Mouse (Mus musculus): ENCODE results near the gene Trim27. TPM values are rescaled to one million over a fixed set of nuclear protein-coding genes. Genes with fewer than 3 reads are reported as not detected.

The Trim27 gene
- polyA plus RNA-seq, 1 experiment from 2014 or later, result 63.3 TPM

- peak; percentile 74 for DNase-seq (ENCODE audit: low spot score)
- peak overlapping the region; percentile 34 for H3K4me3 ChIP-seq (ENCODE audit: low read depth, low read length)
- ATAC-seq, result peak; percentile 89
- peak overlapping the region; percentile 72 for H3K4me2 ChIP-seq (replicated peaks; ENCODE audit: low read depth, low read length)
- no peaks in the 10 kb centered on the region for H3K9me3 ChIP-seq (ENCODE audit: low read length)
- no peaks in the 10 kb centered on the region for H3K27me3 ChIP-seq (replicated peaks; ENCODE audit: insufficient read depth, low read length)
- under 1% methylated on average over 20 of the region's 20 CpGs for WGBS
- no peak overlapping the region for H3K27ac ChIP-seq (ENCODE audit: low read length)
- no peaks in the 10 kb centered on the region for H3K36me3 ChIP-seq (ENCODE audit: insufficient read depth, low read length)
- TF ChIP-seq EP300 (IDR thresholded peaks at IDR 0.05), result no peak
- TF ChIP-seq CTCF (IDR thresholded peaks at IDR 0.05), result no peak
- no peaks in the 10 kb centered on the region for H3K4me1 ChIP-seq (ENCODE audit: insufficient read depth, low read depth, low read length)
- H3K9ac ChIP-seq (replicated peaks; ENCODE audit: low read depth), result peak overlapping the region; percentile 2; the same call in 1 of the 2 replicates
Observed at GRCm38 (mm10) chr13:21222463-21223022, 43.3 kb downstream of the Trim27 start.

- H3K27ac ChIP-seq (ENCODE audit: low read length), result no peak overlapping the region
- WGBS, result 1% methylated on average over 10 of the region's 10 CpGs
- H3K9me3 ChIP-seq (ENCODE audit: low read length), result no peaks in the 10 kb centered on the region
- DNase-seq (ENCODE audit: low spot score) (peak; percentile 16), ATAC-seq (no peak)
- H3K36me3 ChIP-seq (ENCODE audit: insufficient read depth, low read length), result no peaks in the 10 kb centered on the region
- H3K9ac ChIP-seq (replicated peaks; ENCODE audit: low read depth), result no peak overlapping the region
- no peaks in the 10 kb centered on the region for H3K4me1 ChIP-seq (ENCODE audit: insufficient read depth, low read depth, low read length)
- TF ChIP-seq EP300 (IDR thresholded peaks at IDR 0.05) (no peak), CTCF (IDR thresholded peaks at IDR 0.05) (no peak)
- H3K4me3 ChIP-seq (ENCODE audit: low read depth, low read length), result peak overlapping the region; percentile 34
- H3K4me2 ChIP-seq (replicated peaks; ENCODE audit: low read depth, low read length), result peak overlapping the region; percentile 72
- H3K27me3 ChIP-seq (replicated peaks; ENCODE audit: insufficient read depth, low read length), result no peaks in the 10 kb centered on the region
Observed at GRCm38 (mm10) chr13:21223242-21223655, 44.0 kb downstream of the Trim27 start.

DNA sequence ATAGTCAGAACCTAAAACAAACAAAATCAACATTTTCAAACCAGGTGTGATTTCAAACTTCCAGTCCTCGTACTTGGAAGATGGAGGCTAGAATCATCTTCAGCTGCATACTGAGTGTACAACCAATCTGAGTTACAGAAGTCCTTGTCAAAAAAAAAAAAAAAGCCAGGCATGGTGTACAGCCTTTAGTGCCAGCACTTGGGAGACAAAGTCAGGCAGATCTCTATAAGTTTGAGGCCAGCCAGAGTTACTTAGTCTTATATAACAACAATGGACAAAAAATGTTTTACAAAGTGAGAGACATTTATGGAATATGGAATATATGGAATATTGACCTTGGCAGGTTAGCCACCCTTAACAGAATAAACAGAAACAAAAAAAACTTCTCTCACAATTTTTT lies 45.1 kb downstream of the Trim27 start:
- ATAC-seq, result no peak
- no peak for TF ChIP-seq EP300 (IDR thresholded peaks at IDR 0.05)
- no peak for TF ChIP-seq CTCF (IDR thresholded peaks at IDR 0.05)
- H3K4me1 ChIP-seq (ENCODE audit: insufficient read depth, low read depth, low read length), result no peaks in the 10 kb centered on the region
- no peak overlapping the region for H3K27ac ChIP-seq (ENCODE audit: low read length)
- no peak for DNase-seq (ENCODE audit: low spot score)
- H3K27me3 ChIP-seq (replicated peaks; ENCODE audit: insufficient read depth, low read length), result no peaks in the 10 kb centered on the region
- no peak overlapping the region for H3K4me3 ChIP-seq (ENCODE audit: low read depth, low read length)
- no peaks in the 10 kb centered on the region for H3K36me3 ChIP-seq (ENCODE audit: insufficient read depth, low read length)
- no peak overlapping the region for H3K4me2 ChIP-seq (replicated peaks; ENCODE audit: low read depth, low read length)
- 86% methylated on average over 1 of the region's 1 CpGs for WGBS
- no peaks in the 10 kb centered on the region for H3K9me3 ChIP-seq (ENCODE audit: low read length)
- H3K9ac ChIP-seq (replicated peaks; ENCODE audit: low read depth), result no peak overlapping the region

GRCm38 (mm10) chr13:21225206-21225605 lies 46.0 kb downstream of the Trim27 start:
- DNase-seq (ENCODE audit: low spot score), result no peak
- no peaks in the 10 kb centered on the region for H3K27me3 ChIP-seq (replicated peaks; ENCODE audit: insufficient read depth, low read length)
- TF ChIP-seq CTCF (IDR thresholded peaks at IDR 0.05) (no peak), EP300 (IDR thresholded peaks at IDR 0.05) (no peak)
- 55% methylated on average over 6 of the region's 6 CpGs for WGBS
- no peaks in the 10 kb centered on the region for H3K4me1 ChIP-seq (ENCODE audit: insufficient read depth, low read depth, low read length)
- H3K9me3 ChIP-seq (ENCODE audit: low read length), result no peaks in the 10 kb centered on the region
- no peaks in the 10 kb centered on the region for H3K36me3 ChIP-seq (ENCODE audit: insufficient read depth, low read length)
- no peak overlapping the region for H3K4me2 ChIP-seq (replicated peaks; ENCODE audit: low read depth, low read length)
- no peak overlapping the region for H3K27ac ChIP-seq (ENCODE audit: low read length)
- H3K9ac ChIP-seq (replicated peaks; ENCODE audit: low read depth), result no peak overlapping the region
- H3K4me3 ChIP-seq (ENCODE audit: low read depth, low read length), result no peak overlapping the region
- no peak for ATAC-seq

DNA sequence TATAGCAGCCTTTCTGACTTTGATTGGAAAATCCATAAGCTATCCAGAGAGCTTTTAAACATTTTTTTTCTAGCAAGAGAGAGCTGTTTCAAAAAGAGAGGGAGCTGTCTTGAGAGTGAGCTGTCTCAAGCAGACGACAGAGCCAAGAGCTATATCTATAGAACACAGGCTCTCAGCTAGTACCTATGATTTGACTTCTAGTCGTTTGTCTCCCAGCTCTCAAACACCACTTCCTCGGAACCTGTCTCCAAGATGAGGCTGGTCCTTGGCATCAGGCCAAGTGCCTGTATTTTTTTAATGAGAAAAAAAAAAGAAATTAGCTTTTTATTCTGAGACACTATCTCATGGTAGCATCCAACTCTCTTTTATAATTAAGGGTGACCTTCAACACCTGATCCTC lies 46.8 kb downstream of the Trim27 start:
- Histone ChIP-seq H3K27ac (ENCODE audit: low read length) (no peak overlapping the region), H3K4me2 (replicated peaks; ENCODE audit: low read depth, low read length) (no peak overlapping the region), H3K36me3 (ENCODE audit: insufficient read depth, low read length) (no peaks in the 10 kb centered on the region), H3K4me1 (ENCODE audit: insufficient read depth, low read depth, low read length) (no peaks in the 10 kb centered on the region), H3K27me3 (replicated peaks; ENCODE audit: insufficient read depth, low read length) (no peaks in the 10 kb centered on the region), H3K9ac (replicated peaks; ENCODE audit: low read depth) (no peak overlapping the region), H3K9me3 (ENCODE audit: low read length) (no peaks in the 10 kb centered on the region), H3K4me3 (ENCODE audit: low read depth, low read length) (no peak overlapping the region)
- 28% methylated on average over 3 of the region's 3 CpGs for WGBS
- TF ChIP-seq CTCF (IDR thresholded peaks at IDR 0.05), result no peak
- no peak for TF ChIP-seq EP300 (IDR thresholded peaks at IDR 0.05)
- DNase-seq (ENCODE audit: low spot score) (no peak), ATAC-seq (no peak)

DNA sequence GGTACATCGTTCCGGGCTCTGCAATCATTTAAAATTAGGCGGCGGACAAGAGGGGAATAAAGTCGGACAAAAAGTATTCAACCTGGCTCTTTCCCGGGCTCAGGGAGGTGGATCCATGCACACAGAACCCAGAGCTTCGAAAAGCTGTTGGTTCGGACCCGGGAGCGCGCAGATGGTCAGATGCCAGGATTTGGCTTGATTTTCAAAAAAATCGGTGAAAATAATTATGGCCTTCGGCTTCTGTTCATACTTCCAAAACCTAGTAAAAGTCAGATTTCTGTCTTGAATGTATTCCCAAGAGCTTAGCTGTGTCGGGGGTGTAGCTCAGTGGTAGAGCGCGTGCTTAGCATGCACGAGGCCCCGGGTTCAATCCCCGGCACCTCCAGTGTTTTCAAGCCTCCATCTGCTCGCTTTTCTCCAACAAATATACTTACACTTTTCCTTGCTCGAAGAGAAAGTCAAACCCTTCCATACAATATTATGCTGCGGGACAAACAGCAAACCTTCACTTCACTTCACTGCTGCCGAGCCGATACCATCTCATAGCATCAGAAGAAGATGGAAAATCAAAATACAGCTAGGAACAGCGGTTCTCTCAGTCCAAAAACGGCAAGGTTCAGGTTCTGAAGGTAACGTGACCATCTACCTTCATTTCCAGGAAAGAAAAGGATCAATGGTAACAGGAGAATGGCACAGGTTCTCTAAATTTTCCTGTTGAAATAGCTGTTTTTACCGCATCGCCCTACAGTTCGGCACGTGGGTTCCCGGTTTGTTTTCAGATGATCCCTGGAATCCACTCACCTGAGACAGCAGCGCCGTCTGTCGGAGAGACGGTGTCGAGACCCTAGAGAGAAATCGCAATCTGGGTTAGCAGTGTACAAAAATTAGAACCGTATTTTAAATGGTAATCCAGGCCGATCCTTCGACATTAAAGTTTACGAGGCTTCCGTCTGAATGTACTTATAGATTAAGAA lies 54.8 kb downstream of the Trim27 start:
- H3K9me3 ChIP-seq (ENCODE audit: low read length), result no peaks in the 10 kb centered on the region
- TF ChIP-seq EP300 (IDR thresholded peaks at IDR 0.05) (no peak), CTCF (IDR thresholded peaks at IDR 0.05) (peak; percentile 81)
- H3K4me3 ChIP-seq (ENCODE audit: low read depth, low read length), result peak overlapping the region; percentile 39
- 0 out of 2 replicates have a peak overlapping the region, but pooled peaks have one; percentile 4 for H3K9ac ChIP-seq (replicated peaks; ENCODE audit: low read depth)
- DNase-seq (ENCODE audit: low spot score), result peak; percentile 77
- no peaks in the 10 kb centered on the region for H3K27me3 ChIP-seq (replicated peaks; ENCODE audit: insufficient read depth, low read length)
- no peak overlapping the region for H3K27ac ChIP-seq (ENCODE audit: low read length)
- 1% methylated on average over 43 of the region's 43 CpGs for WGBS
- no peaks in the 10 kb centered on the region for H3K36me3 ChIP-seq (ENCODE audit: insufficient read depth, low read length)
- peak; percentile 87 for ATAC-seq
- peak overlapping the region; percentile 72 for H3K4me2 ChIP-seq (replicated peaks; ENCODE audit: low read depth, low read length)
- H3K4me1 ChIP-seq (ENCODE audit: insufficient read depth, low read depth, low read length), result no peaks in the 10 kb centered on the region; the same call in 1 of the 2 replicates
